Mouse (Mus musculus) heart, postnatal 36 days (tissue): ENCODE data around the gene Tcf25. TPM values are rescaled to one million over a fixed set of nuclear protein-coding genes. Genes with fewer than 3 reads are reported as not detected.

Source experiments
- DNase-seq, 2 experiments: peaks; one replicate each; pipeline ENCODE4 v3.0.0; 2021 to 2022
- intact Hi-C: fragments of 180-260 bp; cut with DNase I; formaldehyde crosslinking; loops from one replicate; pipeline ENCODE4 v1.15.1; 2025
- total RNA-seq, 2 experiments: library from RNA; stranded (reverse); gene quantifications; 2 replicates each; pipeline ENCODE4 v1.2.3; 2021

Tcf25 gene
- total RNA-seq, result 100 to 1,000 TPM; 121 to 130 TPM

GRCm38 (mm10) chr8:123373403-123374238 is at the start of gene Tcf25:
TSS of gene Tcf25 (plus strand) at chr8:123373753.
- intact Hi-C loops, result loop anchor here (2.0 kb wide), 1 partner anchor 269 kb away; no protein-coding TSS in a partner anchor

GRCm38 (mm10) chr8:123328552-123328951 is 45.0 kb upstream of the Tcf25 start:
- intact Hi-C loops, result no loop called here
- no peak for DNase-seq

More at GRCm38 (mm10) chr8:123373403-123374238, at the start of gene Tcf25:
- peak; percentile 93 to 96 for DNase-seq

- intact Hi-C loops, result no loop called here
- no peak for DNase-seq
These were observed 44.2 kb upstream of the Tcf25 start for GRCm38 (mm10) chr8:123329350-123329749.

GRCm38 (mm10) chr8:123329961-123330360 is 43.6 kb upstream of the Tcf25 start:
- DNase-seq, result no peak
- intact Hi-C loops, result no loop called here

- intact Hi-C loops, result no loop called here
- DNase-seq, result no peak
These were observed 42.9 kb upstream of the Tcf25 start for GRCm38 (mm10) chr8:123330701-123331100.

- DNase-seq, result no peak
- intact Hi-C loops, result no loop called here
These were observed 42.3 kb upstream of the Tcf25 start for GRCm38 (mm10) chr8:123331301-123331700.

- DNase-seq, result no peak
- intact Hi-C loops, result no loop called here
These were observed 41.7 kb upstream of the Tcf25 start for GRCm38 (mm10) chr8:123331810-123332209.

GRCm38 (mm10) chr8:123332262-123333090 is 41.1 kb upstream of the Tcf25 start, which contains the start of gene Spire2:
TSS of gene Spire2 (plus strand) at chr8:123332713.
- intact Hi-C loops, result no loop called here

GRCm38 (mm10) chr8:123333091-123333587 is 40.4 kb upstream of the Tcf25 start:
- no peak for DNase-seq
- intact Hi-C loops, result no loop called here

More at GRCm38 (mm10) chr8:123332262-123333090, 41.1 kb upstream of the Tcf25 start, which contains the start of gene Spire2:
- DNase-seq, result peak; percentile 76 to 80

- DNase-seq, result no peak
- intact Hi-C loops, result no loop called here
These were observed 39.7 kb upstream of the Tcf25 start for GRCm38 (mm10) chr8:123333864-123334263.

GRCm38 (mm10) chr8:123334467-123334866 is 39.1 kb upstream of the Tcf25 start:
- DNase-seq, result no peak
- intact Hi-C loops, result no loop called here

- no peak for DNase-seq
- intact Hi-C loops, result no loop called here
These were observed 36.1 kb upstream of the Tcf25 start for GRCm38 (mm10) chr8:123337475-123337874.

GRCm38 (mm10) chr8:123340071-123340470 is 33.5 kb upstream of the Tcf25 start:
- DNase-seq, result no peak
- intact Hi-C loops, result no loop called here

GRCm38 (mm10) chr8:123341040-123342015 is 32.2 kb upstream of the Tcf25 start:
- intact Hi-C loops, result no loop called here
- no peak for DNase-seq

GRCm38 (mm10) chr8:123342253-123342652 is 31.3 kb upstream of the Tcf25 start:
- no peak for DNase-seq
- intact Hi-C loops, result no loop called here

- intact Hi-C loops, result no loop called here
These were observed 30.6 kb upstream of the Tcf25 start for GRCm38 (mm10) chr8:123342911-123343310.

GRCm38 (mm10) chr8:123343422-123343821 is 30.1 kb upstream of the Tcf25 start:
- intact Hi-C loops, result no loop called here
- DNase-seq, result no peak

More at GRCm38 (mm10) chr8:123342911-123343310, 30.6 kb upstream of the Tcf25 start:
- DNase-seq, result no peak

GRCm38 (mm10) chr8:123345135-123345534 is 28.4 kb upstream of the Tcf25 start:
- intact Hi-C loops, result no loop called here
- no peak for DNase-seq

- DNase-seq, result no peak
- intact Hi-C loops, result no loop called here
These were observed 27.7 kb upstream of the Tcf25 start for GRCm38 (mm10) chr8:123345856-123346255.

GRCm38 (mm10) chr8:123347293-123347692 is 26.3 kb upstream of the Tcf25 start:
- no peak for DNase-seq
- intact Hi-C loops, result no loop called here
